Mouse (Mus musculus): ENCODE results near the gene Gm44965.
A peak's percentile ranks its signal among the peaks of the same experiment; 100 is the strongest.

Gm44965 gene

DNA sequence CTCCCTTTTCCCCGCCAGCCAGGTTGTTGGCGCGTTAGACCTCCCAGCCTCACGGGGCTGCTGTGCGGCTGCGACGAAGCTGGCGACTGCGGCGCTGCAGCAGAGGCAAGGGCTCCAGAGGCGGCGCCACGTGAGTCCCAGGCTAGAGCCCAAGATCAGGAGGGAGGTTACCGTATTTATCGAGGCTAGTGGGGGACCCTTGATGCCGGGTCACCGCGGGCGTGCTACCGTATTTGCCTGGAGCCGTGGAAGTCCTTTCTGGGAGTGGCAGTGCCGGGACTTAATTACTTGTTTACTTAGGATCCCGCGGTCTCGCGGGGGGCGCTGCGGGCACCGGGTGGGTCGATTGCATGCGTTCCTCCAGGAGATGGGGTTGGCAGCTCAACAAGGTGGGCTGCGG is 33.2 kb downstream of the Gm44965 start:
- peak; percentile 69 for DNase-seq

GRCm38 (mm10) chr6:48627511-48627924 is 33.8 kb downstream of the Gm44965 start:
- no peak for DNase-seq

GRCm38 (mm10) chr6:48628377-48628776 is 34.6 kb downstream of the Gm44965 start:
- DNase-seq: peak; percentile 26

DNA sequence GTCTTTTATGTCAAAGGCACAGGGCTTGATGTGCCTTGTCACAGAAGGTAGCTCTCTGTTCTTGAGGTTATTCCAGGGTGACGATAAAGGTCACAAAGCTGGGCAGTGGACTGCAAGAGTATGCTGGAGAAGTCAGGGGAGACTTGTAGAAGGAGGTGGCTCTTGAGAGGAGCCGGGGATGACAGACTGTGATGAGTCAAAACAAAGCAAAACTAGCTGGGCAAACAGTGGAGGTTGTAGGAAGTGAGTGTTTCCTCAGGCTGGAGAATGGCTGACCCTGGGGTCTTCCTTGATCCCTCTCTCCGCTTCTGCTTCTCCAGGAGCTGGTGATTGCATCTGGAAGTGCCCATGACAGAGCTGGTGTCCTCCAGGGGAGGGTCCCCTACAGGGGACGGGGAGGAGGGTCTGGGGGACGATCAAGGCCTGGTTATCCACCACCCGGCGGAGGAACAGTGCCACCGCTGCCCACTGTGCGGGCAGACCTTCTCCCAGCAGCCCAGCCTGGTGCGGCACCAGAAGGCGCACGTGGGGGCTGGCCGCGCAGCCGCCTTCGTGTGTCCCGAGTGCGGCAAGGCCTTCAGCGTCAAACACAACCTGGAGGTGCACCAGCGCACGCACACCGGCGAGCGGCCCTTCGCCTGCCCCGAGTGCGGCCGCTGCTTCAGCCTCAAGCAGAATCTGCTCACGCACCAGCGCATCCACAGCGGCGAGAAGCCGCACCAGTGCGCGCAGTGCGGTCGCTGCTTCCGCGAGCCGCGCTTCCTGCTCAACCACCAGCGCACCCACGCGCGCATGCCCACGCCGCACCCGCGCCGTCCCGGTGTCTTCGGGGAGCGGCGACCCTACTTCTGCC is 35.3 kb downstream of the Gm44965 start:
- DNase-seq: peak; percentile 67

GRCm38 (mm10) chr6:48629661-48630034 is 35.9 kb downstream of the Gm44965 start:
- DNase-seq: peak; percentile 58

- DNase-seq: no peak
Measured at GRCm38 (mm10) chr6:48630831-48631230, 37.1 kb downstream of the Gm44965 start.

- DNase-seq: no peak
Measured at GRCm38 (mm10) chr6:48635105-48635504, 41.4 kb downstream of the Gm44965 start.

DNA sequence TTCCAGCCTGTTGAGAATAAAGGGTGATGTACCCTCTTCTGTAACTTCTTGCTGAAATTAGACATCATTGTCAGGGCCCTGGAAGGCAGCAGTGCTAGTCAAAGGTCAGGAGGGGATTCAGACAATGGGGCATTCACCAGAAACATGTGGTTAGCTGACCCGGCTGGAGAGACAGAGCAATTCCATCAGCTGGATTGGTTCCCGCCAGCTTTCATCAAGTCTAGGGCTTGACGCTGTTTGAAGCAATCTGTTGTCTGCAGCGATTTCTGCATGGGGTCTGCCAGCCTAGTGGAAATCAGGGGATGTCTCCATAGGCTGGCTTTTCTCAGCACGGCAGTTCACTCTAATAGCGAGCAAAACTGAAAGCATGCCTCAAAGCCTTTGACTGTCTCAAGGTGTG is 42.8 kb downstream of the Gm44965 start:
- no peak for DNase-seq

- DNase-seq: no peak
Measured at GRCm38 (mm10) chr6:48637811-48638500, 44.2 kb downstream of the Gm44965 start.

DNA sequence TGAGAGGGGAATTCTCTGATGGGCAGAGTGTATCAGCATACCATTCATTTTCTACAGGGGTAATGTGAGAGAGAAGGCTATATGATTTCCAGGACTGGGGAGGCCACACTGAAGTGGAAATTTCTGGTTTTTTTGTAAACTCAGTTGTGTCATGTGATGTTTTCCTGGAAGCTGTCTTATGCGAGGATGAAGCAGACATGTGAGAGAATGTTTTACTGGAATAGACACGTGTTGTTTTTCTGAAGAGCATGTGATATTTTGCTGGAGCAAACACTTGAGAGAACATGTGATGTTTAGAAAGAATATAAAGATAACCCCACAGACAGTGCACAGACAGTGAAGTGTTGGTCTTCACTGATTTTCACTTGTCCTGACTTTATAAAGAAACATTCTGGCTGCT is 44.8 kb downstream of the Gm44965 start:
- no peak for DNase-seq

DNA sequence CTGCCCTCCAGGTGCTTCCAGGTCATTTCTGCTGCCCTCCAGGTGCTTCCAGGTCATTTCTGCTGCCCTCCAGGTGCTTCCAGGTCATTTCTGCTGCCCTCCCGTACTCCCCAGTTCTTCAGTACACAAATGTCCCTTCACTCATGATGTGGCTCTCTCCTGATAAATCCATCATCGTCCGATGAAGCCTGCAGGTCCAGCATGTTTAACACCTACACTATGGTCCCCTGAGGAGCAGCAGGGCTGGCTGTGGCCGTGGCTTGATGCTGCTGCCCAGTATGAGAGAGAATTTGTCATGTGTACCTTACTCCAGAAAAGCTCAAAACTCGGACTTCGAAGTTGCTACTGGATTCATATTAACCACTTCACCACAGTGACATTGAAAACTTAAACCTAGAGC is 47.6 kb downstream of the Gm44965 start:
- no peak for DNase-seq

- DNase-seq: no peak
Measured at GRCm38 (mm10) chr6:48642764-48643292, 49.1 kb downstream of the Gm44965 start.

- no peak for DNase-seq
Measured at GRCm38 (mm10) chr6:48645660-48646308, 52.0 kb downstream of the Gm44965 start.

- no peak for DNase-seq
Measured at GRCm38 (mm10) chr6:48646309-48646690, 52.6 kb downstream of the Gm44965 start.

- DNase-seq: no peak
Measured at GRCm38 (mm10) chr6:48646995-48647394, 53.3 kb downstream of the Gm44965 start, which contains the start of gene Gimap8. Gene Gimap8, plus strand, starts transcription at chr6:48647234.

- no peak for DNase-seq
Measured at GRCm38 (mm10) chr6:48647611-48648010, 53.9 kb downstream of the Gm44965 start.

DNA sequence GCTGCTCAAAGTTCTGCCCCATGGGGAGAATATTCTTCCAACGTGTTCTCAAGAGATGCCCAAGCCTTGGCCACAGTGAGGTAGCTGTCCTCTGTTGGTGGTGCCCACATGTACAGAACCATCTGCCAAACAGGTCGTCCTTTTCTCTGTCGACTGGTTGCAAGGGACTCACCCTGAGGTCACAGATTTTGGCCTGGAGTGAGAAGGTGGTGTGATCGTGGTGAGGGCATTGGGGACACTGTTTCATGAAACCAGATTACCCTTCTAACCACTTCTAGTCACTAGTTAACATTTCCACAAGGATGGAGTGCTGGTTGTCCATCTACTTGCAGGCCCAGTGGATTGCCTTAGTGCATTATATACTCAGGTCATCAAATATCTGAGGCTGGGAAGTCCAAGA is 55.0 kb downstream of the Gm44965 start:
- no peak for DNase-seq

GRCm38 (mm10) chr6:48650041-48650440 is 56.3 kb downstream of the Gm44965 start:
- DNase-seq: no peak

DNA sequence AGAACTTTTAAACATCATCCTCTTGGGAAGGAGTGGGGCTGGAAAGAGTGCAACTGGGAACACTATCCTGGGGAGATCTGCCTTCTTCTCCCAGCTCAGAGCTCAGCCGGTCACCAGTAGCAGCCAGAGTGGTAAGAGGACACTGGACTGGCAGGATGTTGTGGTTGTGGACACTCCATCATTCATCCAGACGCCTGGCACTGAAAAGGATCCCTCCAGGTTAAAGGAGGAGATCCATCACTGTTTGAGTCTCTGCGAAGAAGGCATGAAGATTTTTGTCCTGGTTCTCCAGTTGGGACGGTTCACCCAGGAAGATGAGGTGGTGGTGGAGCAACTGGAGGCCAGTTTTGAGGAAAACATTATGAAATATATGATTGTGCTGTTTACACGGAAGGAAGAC is 65.0 kb downstream of the Gm44965 start:
- no peak for DNase-seq

- DNase-seq: no peak
Measured at GRCm38 (mm10) chr6:48664750-48665149, 71.0 kb downstream of the Gm44965 start.

DNA sequence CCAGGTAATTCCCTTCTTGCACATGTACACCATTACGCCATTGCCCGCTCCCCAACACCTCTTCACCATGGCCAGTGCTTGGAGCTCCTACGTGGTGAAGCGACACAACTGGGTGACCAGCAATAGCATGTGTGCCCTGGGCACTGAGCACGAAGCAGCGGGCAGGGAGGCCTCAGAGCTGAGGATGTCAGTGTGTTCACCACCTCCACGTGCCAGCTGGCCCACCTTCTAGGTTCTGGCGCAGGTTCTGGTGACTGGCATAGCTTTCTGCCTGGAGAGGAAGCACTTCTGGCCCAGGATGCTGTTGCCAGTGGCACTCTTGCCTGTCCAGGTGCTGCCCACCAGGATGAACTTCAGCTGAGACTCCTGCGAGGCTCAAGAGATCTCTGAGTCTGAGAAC is 71.7 kb downstream of the Gm44965 start:
- no peak for DNase-seq

DNA sequence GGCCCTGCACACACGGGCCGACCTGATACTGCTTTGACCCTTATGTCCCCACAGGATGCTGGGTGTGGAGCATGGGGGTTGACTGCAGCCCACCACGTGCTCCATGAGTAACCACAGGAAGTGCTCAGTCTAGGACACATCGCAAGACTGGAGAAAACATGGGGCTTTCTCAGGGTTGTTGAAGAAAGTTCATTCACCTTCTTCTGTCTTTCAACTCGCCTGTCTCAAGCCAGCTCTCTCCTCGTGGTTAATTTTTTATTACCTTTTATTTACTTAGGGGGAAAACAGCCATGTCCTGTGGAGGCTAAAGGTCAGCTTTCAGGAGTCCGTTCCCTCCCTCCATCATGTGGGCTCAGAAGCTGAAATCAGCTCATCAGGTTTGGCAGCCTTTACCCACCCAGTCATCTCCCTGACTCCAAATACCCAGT is 72.4 kb downstream of the Gm44965 start:
- no peak for DNase-seq

- DNase-seq: no peak
Measured at GRCm38 (mm10) chr6:48668022-48668421, 74.3 kb downstream of the Gm44965 start.

Data from cerebellum, adult 11-12 months (tissue).